Mouse (Mus musculus) E14TG2a.4 (cell line): Measurements from ENCODE around the gene Cdyl.

Experiments
- H3K27me3 ChIP-seq: 2 replicates; pipeline ENCODE4 v1.6.1; 2014; ENCODE audit warnings: low read length, control low read depth; ENCODE audit not compliant: insufficient read depth
- H3K36me3 ChIP-seq: 2 replicates; pipeline ENCODE4 v1.6.1; 2014; ENCODE audit warnings: low read length, control low read depth; ENCODE audit not compliant: insufficient read depth
- H3K4me1 ChIP-seq: replicated peaks from 2 replicates; pipeline ENCODE4 v1.6.1; 2014; ENCODE audit warnings: low read depth, low read length, control low read depth
- H3K4me3 ChIP-seq: replicated peaks from 2 replicates; pipeline ENCODE4 v1.5.1; 2014; ENCODE audit warnings: mild to moderate bottlenecking, low read length
- H3K9me3 ChIP-seq: 2 replicates; pipeline ENCODE4 v1.6.1; 2014; ENCODE audit warnings: low read length, control low read depth
- CTCF ChIP-seq: conservative IDR thresholded peaks from 2 replicates; pipeline ENCODE4 v1.5.1; 2014; ENCODE audit warnings: low read length
- NANOG ChIP-seq: IDR thresholded peaks from 2 replicates; pipeline ENCODE4 v1.6.1; 2014; ENCODE audit warnings: borderline replicate concordance, low read length, mixed read lengths
- POU5F1 ChIP-seq: IDR thresholded peaks from 2 replicates; pipeline ENCODE4 v1.6.1; 2014; ENCODE audit warnings: low read length, borderline replicate concordance

The Cdyl gene

GRCm38 (mm10) chr13:35840102-35840501, 180.5 kb downstream of the Cdyl start:
- Histone ChIP-seq H3K9me3 (no peaks in the 10 kb centered on the region), H3K27me3 (no peaks in the 10 kb centered on the region), H3K36me3 (peaks cover 73% of the 10 kb centered on the region), H3K4me1 (peaks cover 88% of the 10 kb centered on the region), H3K4me3 (no peak overlapping the region)
- TF ChIP-seq NANOG, result no peak
- no peak for TF ChIP-seq CTCF
- no peak for TF ChIP-seq POU5F1

DNA sequence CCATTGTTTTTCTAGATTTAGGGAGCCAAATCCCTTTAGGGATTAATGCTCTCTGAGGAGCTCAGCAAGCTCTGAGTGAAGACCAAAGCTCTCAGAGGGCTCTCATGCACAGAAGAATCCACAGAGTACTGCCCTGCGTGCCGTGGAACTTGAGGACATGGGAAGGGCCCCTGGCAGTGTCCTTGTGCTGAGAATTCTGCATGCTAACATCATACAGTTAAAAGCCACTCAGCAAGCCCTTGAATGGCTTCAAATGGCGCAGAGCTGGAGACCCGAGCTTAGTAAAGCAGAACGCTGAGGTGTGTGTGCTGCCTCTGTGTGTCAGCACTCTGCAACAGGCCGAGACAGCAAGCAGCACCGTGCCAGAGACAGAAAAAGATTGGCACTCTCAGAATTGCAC, 183.8 kb downstream of the Cdyl start:
- no peaks in the 10 kb centered on the region for H3K9me3 ChIP-seq
- TF ChIP-seq POU5F1 (no peak), CTCF (no peak), NANOG (no peak)
- H3K4me3 ChIP-seq, result no peak overlapping the region
- peaks cover 84% of the 10 kb centered on the region for H3K36me3 ChIP-seq
- H3K4me1 ChIP-seq, result peaks cover 94% of the 10 kb centered on the region
- H3K27me3 ChIP-seq, result no peaks in the 10 kb centered on the region

GRCm38 (mm10) chr13:35845306-35845705, 185.7 kb downstream of the Cdyl start:
- peaks cover 69% of the 10 kb centered on the region for H3K36me3 ChIP-seq
- no peak overlapping the region for H3K4me3 ChIP-seq
- H3K4me1 ChIP-seq, result peaks cover 95% of the 10 kb centered on the region
- TF ChIP-seq NANOG (no peak), CTCF (no peak), POU5F1 (no peak)
- H3K9me3 ChIP-seq, result no peaks in the 10 kb centered on the region
- no peaks in the 10 kb centered on the region for H3K27me3 ChIP-seq

GRCm38 (mm10) chr13:35848694-35849093, 189.1 kb downstream of the Cdyl start:
- Histone ChIP-seq H3K4me3 (no peak overlapping the region), H3K9me3 (no peaks in the 10 kb centered on the region), H3K36me3 (peaks cover 42% of the 10 kb centered on the region), H3K4me1 (peaks cover 92% of the 10 kb centered on the region), H3K27me3 (no peaks in the 10 kb centered on the region)
- TF ChIP-seq CTCF, result no peak
- TF ChIP-seq POU5F1, result no peak
- no peak for TF ChIP-seq NANOG

DNA sequence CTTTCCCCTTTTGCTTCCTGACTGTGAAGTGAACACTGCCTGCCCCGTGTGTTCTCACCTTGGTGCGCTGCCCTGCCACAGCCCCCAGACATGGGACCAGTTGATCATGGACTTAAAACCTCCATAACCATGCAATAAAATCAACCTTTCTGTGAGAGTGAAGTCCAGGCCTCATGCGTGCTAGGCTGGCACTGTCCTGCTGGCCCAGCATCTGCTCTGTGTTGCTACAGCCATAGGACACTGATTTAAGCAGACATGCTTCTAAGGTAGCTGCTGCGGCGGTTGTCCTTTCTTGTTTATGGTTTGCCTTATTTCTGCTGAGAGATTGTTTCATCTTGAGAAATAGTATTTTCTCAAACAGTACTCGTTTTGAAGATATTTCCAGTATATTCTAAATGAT, 191.9 kb downstream of the Cdyl start:
- peaks cover 92% of the 10 kb centered on the region for H3K4me1 ChIP-seq
- H3K4me3 ChIP-seq, result peak overlapping the region; percentile 79
- no peaks in the 10 kb centered on the region for H3K9me3 ChIP-seq
- H3K36me3 ChIP-seq, result peaks cover 37% of the 10 kb centered on the region
- TF ChIP-seq CTCF, result no peak
- no peak for TF ChIP-seq POU5F1
- TF ChIP-seq NANOG, result no peak
- no peaks in the 10 kb centered on the region for H3K27me3 ChIP-seq

DNA sequence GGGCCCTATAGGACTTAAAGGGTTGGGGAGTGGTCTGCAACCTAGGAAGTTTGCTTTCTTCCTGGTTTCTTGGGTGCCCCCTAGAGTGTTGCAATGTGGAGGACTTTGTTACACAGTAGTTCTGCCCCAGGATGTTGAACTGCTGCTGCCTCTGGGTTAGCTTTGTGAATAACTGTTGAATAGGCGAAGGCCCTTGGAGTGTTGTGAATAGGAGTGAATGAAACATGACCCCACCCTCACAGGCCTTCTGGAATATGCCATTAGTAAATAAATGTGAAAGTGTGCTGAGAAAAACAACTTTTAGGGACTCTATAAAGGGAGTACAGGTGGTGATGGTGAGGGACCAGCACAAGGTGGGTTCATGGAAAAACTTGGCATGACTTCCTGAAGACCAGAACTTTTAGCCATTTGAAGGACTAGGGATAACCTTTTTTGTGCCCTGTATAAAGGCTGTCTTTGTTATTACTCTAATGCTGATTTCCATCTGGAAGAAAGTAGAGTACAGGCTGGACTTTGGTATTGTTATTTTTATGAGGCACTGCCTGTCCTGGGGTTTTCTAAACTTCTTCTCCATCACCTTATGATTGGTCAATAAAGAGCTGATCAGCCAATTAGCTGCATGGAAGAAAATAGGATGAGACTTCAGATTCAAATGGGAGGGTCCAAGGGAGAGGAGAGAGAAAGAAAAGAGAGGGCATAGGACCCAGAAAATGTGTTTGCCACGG, 193.4 kb downstream of the Cdyl start:
- Histone ChIP-seq H3K27me3 (no peaks in the 10 kb centered on the region), H3K4me3 (peak overlapping the region; percentile 79), H3K9me3 (no peaks in the 10 kb centered on the region), H3K4me1 (peaks cover 92% of the 10 kb centered on the region), H3K36me3 (peaks cover 42% of the 10 kb centered on the region)
- TF ChIP-seq POU5F1 (peak; percentile 89), CTCF (no peak), NANOG (peak; percentile 100)

GRCm38 (mm10) chr13:35857486-35857885, 197.9 kb downstream of the Cdyl start:
- Histone ChIP-seq H3K9me3 (no peaks in the 10 kb centered on the region), H3K4me3 (peak overlapping the region; percentile 13; the same call in 1 of the 2 replicates), H3K27me3 (no peaks in the 10 kb centered on the region), H3K36me3 (peaks cover 81% of the 10 kb centered on the region), H3K4me1 (peaks cover 76% of the 10 kb centered on the region)
- no peak for TF ChIP-seq NANOG
- TF ChIP-seq POU5F1, result no peak
- no peak for TF ChIP-seq CTCF

GRCm38 (mm10) chr13:35860916-35861315, 201.3 kb downstream of the Cdyl start:
- no peak overlapping the region for H3K4me3 ChIP-seq
- peaks cover 99% of the 10 kb centered on the region for H3K36me3 ChIP-seq
- H3K9me3 ChIP-seq, result no peaks in the 10 kb centered on the region
- no peaks in the 10 kb centered on the region for H3K27me3 ChIP-seq
- H3K4me1 ChIP-seq, result peaks cover 50% of the 10 kb centered on the region
- TF ChIP-seq POU5F1, result no peak
- TF ChIP-seq CTCF, result no peak
- TF ChIP-seq NANOG, result no peak
